Mouse (Mus musculus) ZHBTc4 (cell line): ENCODE measurements around the gene Hcn3.
"Not testable (repeated sequence)": the region's sequence is repeated elsewhere in the genome, so short reads cannot be mapped to it uniquely, and the experiment has no call there.

Experiments used
- DNase-seq: peaks from one replicate; pipeline ENCODE4 v3.0.0-alpha.2; 2011; ENCODE audit warnings: low read depth, low spot score

Hcn3 gene

DNA sequence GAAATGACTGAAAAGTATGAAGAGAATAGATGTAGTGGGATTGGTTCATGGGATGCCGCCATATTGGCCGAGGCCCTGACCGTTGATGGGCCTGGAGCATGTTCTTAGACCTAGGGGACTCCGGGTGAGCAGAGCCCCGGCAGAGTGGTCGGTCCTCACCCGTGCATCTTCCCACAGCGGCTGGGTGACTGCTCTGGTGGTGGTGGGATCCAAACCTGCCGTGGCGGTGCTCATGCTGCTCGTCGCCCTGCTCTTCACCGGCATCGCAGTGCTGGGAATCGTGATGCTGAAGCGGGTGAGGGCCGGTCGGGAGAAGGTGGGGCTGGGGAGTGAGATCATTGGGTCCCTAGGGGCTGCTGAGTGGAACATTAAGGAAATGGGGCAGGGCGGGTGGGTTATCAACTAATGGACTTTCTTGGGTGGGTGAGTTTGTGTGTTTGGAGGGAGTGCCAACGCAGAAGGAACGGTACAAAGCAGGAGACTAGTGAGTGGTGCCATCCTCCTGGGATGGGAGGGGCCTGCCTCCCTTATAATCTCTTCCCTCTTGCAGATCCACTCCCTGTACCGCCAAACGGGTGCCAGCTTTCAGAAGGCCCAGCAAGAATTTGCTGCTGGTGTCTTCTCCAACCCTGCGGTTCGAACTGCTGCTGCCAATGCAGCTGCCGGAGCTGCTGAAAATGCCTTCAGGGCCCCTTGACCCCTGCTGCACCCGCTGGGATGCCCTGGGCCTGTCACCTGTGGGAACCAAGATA lies 21.9 kb upstream of the Hcn3 start:
- no peak for DNase-seq

DNA sequence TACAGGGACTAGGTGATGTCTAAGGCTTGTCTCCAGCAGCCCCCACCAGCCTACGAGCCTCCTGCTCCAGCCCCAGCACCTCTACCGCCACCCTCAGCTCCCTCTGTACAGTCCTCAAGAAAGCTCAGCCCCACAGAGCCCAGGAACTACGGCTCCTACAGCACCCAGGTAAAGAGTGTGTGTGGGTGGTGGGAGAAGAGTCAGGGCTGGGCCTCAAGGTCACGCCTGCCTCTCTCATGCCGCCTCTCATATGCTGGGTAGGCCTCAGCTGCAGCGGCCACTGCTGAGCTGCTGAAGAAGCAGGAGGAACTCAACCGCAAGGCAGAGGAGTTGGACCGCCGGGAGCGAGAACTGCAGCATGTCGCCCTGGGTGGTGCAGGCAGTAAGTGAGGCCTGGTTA lies 19.1 kb upstream of the Hcn3 start:
- DNase-seq: no peak

DNA sequence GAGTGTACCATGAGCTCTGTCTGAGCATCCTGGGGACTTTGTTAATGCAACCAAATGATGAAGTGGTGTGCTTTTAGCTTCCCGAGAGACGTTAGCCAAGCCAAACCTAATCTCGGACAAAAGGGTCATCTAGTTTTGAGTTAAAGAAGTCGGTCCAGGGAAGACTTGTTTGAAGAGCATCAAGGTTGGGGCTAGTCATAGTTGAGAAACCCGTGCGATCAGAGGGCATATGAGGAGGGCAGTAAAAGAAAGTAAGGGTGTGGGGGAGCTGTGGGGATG lies 18.1 kb upstream of the Hcn3 start:
- no peak for DNase-seq

- peak; percentile 99 for DNase-seq
Measured at GRCm38 (mm10) chr3:89177242-89178106, 17.5 kb upstream of the Hcn3 start, which contains the start of gene Scamp3. Scamp3 (plus strand) TSS chr3:89177473.

- DNase-seq: no peak
Measured at GRCm38 (mm10) chr3:89176421-89176820, 16.4 kb upstream of the Hcn3 start.

GRCm38 (mm10) chr3:89175544-89175943 lies 15.5 kb upstream of the Hcn3 start:
- no peak for DNase-seq

DNA sequence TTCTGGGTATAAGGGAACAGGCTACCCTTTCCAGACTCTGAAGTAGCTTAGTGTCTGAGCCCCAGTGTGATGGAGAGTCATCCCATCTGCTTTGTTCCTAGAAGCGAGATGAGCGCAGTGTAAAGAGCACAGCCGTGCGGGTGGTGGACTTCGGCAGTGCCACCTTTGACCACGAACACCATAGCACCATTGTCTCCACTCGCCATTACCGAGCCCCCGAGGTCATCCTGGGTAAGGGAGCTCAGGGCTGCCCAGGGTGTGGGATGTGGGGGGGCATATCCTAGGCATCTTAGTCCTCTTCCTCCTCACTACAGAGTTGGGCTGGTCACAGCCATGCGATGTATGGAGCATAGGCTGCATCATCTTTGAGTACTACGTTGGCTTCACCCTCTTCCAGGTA lies 14.8 kb upstream of the Hcn3 start:
- DNase-seq: no peak

DNA sequence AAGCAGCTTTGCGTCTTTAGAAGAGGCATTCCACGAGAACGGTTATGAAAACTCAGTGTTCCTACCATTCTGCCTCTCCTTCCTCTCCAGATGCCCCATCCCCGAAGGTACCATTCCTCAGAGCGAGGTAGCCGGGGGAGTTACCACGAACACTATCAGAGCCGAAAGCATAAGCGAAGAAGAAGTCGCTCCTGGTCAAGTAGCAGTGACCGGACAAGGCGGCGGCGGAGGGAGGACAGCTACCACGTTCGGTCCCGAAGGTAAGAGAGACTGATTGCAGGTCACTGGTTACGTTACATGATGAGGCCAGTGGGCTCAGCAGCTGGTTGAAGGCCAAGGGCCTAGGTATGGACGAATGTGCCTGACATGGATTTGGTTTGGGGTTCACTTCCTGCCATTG lies 6.9 kb upstream of the Hcn3 start:
- no peak for DNase-seq

DNA sequence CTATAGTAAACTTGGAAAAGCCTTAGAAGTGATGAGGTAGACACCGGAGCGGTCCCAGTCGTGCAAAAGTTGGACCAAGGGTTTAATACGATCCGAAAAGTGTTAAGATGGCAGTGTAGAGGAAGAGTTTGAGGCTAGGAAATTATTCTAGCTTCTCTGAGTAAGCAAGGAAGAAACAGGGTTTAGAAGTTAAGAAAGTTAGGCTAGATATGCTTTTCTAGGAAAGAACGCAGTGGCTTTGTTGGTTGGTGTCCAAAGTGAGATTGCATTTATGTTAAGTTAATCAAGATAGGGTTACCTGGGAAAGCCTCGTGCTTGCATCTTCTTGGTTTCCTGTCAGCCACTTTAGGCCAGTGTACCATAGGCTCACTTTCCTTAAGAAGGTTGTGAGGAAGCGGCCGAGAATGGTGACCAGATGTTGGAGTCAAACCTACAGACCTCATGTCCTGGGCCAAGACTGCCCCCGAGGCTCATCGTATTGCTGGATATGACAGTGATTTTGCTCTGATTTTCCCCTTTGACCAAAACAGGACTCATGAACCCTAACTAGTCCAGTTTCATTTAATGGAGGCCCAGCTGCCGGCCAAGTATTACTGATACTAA lies 5.4 kb upstream of the Hcn3 start:
- DNase-seq: no peak

DNA sequence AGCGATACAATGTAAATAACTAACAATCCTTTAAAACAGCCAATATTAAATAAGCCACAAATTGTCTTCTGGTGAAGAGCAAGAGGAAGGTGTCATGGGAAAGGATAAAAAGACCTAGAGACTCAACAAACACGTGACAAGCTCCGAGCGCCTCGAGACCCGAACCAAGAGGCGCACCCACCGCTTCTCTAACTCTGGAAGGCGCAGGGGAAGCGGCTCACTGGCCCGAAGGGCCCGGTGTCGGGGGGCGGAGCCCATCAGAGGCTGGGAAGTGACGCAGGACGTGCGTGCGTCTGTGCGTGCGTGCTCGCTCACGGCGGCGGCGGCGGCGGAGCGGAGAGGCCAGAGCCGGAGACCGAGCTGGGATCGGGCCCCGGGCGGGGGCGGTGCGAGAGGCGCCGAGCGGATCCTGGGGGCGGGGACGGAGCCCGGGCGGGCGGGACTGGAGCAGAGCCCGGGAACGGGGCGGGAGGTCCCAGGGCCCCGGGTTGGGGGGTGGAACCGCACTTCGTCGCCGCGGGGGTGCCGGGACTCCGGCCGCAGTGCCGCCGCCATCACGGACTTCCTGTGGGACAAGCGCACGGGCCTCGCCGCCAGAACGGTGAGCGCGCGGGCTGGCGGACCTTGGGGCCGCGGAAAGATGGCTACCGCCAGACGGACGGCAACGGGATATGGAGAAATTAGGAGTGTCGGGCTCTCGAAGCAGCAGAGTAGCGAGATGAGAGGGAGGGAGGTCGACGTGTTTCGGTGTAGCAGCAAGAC lies 4.7 kb upstream of the Hcn3 start, which contains the start of gene Clk2:
Clk2 (plus strand) TSS at position 290 of the 762 bp plus-strand sequence.
- DNase-seq: peak; percentile 98

DNA sequence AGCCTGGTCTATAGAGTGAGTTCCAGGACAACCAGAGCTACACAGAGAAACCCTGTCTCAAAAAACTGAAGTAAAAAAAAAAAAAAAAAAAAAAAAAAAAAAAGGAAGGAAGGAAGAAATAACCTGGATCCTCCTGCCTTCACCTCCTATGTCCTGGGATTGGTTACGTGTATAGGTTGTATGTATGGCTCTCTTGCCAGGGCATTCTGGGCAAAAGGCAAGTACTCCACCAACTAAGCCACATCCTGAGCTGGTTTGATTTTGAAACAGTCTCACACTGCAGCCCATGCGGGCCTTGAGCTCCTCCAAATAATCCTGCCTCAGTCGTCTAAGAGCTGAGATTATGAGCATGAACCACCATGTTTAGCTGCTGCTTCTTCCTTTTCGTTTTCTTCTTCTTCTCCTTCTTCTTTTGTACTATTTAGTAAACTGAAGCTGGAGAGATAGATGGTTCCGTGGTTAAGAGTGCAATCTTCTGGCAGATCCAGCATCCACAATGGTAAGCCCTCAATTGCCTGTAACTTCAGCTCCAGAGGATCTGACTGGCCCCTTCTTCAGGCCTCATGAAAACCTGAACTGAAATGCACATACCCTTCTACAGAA lies 3.7 kb upstream of the Hcn3 start:
- no peak for DNase-seq

DNA sequence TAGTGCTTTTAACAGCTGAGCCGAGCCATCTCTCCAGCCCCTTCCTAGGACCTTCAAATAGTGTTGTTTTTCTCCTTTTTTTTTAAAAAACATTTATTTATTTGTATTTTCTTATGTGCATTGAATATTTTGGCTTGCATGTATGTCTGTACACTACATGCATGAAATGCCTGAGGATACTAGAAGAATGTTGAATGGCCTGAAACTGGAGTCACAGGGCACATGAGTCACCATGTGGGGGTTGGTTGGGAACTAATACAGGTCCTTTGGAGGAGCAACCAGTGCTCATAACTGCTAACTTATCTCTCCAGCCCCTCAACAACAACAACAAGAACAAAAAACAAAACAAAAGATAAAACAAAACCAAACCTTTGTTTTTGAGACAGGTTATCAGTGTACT lies 3.1 kb upstream of the Hcn3 start:
- DNase-seq: no peak

- DNase-seq: no peak
Measured at GRCm38 (mm10) chr3:89161786-89162185, 1.8 kb upstream of the Hcn3 start.

DNA sequence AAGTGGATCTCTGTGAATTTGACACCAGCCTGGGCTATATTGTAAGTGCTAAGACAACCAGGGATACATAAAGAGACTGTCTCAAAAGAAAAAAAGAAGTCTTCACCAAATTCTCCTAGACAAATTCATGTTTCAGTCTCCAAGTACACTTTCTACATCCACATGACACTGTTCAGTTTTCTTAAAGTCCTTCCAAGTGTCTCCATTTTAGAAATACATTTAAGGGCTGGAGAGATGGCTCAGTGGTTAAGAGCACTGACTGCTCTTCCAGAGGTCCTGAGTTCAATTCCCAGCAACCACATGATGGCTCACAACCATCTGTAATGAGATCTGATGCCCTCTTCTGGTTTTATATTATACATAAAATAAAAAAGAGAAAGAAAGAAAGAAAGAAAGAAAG lies 1.2 kb upstream of the Hcn3 start:
- DNase-seq: not testable (repeated sequence)

GRCm38 (mm10) chr3:89159211-89159610 lies 785 bp downstream of the Hcn3 start:
- DNase-seq: peak; percentile 84

- DNase-seq: no peak
Measured at GRCm38 (mm10) chr3:89158651-89159050, 1.3 kb downstream of the Hcn3 start.

DNA sequence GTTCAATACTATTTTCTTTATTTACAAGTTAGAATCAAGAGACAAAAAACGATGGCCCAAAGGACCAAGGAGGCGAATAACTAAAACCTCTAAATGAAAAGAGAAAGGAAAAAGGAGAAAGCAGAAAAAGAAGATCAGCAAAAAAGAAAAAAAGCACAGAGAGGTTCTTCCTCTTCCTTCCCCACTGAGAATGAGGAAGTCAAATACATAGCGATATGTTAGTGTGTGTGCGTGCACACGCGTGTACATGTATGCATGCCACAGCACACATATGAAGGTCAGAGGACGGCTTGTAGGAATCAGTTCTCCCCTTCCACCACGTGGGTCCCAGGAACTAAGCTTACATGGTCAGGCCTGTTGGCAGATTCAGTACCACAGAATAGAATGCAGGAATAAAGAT lies 3.0 kb downstream of the Hcn3 start:
- DNase-seq: no peak

GRCm38 (mm10) chr3:89152084-89152835 lies 7.7 kb downstream of the Hcn3 start:
- peak; percentile 79 for DNase-seq

DNA sequence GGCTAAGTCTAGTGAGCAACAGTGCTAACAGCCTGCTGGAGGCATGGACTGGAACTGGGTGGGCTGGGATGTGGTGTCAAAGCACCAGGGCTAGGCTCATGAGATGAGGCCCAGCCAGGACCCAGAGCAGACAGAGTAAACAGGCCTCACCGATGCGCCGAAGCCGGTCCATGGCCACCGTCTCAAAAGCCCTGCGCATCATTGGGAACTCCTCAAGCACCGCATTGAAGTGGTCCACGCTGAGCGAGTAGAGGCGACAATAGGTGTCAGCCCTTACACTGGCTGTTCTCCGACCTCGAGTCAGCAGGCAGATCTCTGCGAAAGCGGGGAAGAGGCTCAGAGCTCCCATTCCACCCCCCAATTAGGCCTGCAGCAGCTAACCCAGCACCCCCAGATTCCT lies 11.4 kb downstream of the Hcn3 start:
- no peak for DNase-seq

- no peak for DNase-seq
Measured at GRCm38 (mm10) chr3:89147979-89148311, 12.1 kb downstream of the Hcn3 start.
